ENCODE assay signal across 18 mouse cellular contexts in the genomic region with DNA sequence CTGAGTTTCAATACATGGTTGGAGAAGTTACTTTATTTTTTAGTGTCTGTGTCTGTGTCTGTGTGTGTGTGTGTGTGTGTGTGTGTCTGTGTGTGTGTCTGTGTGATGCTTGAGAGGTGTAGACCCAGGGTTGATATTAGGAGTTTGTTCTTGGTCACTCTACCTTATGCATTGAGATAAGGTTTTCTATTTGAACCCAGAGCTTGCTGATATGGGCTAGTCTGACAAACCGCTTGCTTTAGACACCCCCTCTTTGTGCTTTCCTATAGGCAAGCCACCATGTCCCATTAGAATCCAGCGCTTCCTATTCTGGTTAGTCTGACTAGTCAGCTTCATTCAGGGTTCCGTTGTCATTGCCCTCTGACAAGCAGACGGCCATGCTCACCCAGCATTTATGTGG. TPM values are rescaled to one million over a fixed set of nuclear protein-coding genes. Genes with fewer than 3 reads are reported as not detected.
"Had no signal": no experiment of that assay in that cellular context is flagged by ENCODE, and none has a peak within 500 bp of the region (broad histone marks: within the 10 kb centered on the region; RNA-seq: fewer than 3 reads in every experiment).

No protein-coding gene starts in this region.

- H3K27me3 ChIP-seq: lung, embryonic 15.5 days; megakaryocyte, embryonic 14.5 days; midbrain, embryonic 12.5 days; neural tube, embryonic 12.5 days; stomach, embryonic 15.5 days had no signal

- H3K4me1 ChIP-seq: lung, embryonic 15.5 days; megakaryocyte, embryonic 14.5 days; midbrain, embryonic 12.5 days; neural tube, embryonic 12.5 days; stomach, embryonic 15.5 days had no signal

- H3K27ac ChIP-seq: liver, embryonic 14.5 days; lung, embryonic 15.5 days; macrophage; midbrain, embryonic 12.5 days; neural tube, embryonic 12.5 days; stomach, embryonic 15.5 days; stomach, postnatal 0 days had no signal

- H3K9me3 ChIP-seq: lung, embryonic 15.5 days; megakaryocyte, embryonic 14.5 days; midbrain, embryonic 12.5 days; neural tube, embryonic 12.5 days; stomach, embryonic 15.5 days had no signal

- DNase-seq: lung, adult 2 months; lung, postnatal 14 days; lung, postnatal 36 days; midbrain, embryonic 14.5 days; right cerebral cortex, postnatal 14 days; thymus, adult 2 months; thymus, postnatal 25 days; thymus, postnatal 4 days had no signal

- ATAC-seq: lung, postnatal 0 days had no signal

- H3K4me2 ChIP-seq: lung, embryonic 15.5 days; midbrain, embryonic 12.5 days; neural tube, embryonic 12.5 days; stomach, embryonic 15.5 days had no signal

- H3K9ac ChIP-seq: liver, embryonic 14.5 days; lung, embryonic 15.5 days; midbrain, embryonic 12.5 days; neural tube, embryonic 12.5 days; stomach, embryonic 15.5 days had no signal

- H3K36me3 ChIP-seq: lung, embryonic 15.5 days; midbrain, embryonic 12.5 days; neural tube, embryonic 12.5 days; stomach, embryonic 15.5 days had no signal

- H3K4me3 ChIP-seq: lung, embryonic 15.5 days; megakaryocyte, embryonic 14.5 days; midbrain, embryonic 12.5 days; neural tube, embryonic 12.5 days; stomach, embryonic 15.5 days had no signal

RNA-seq across cellular contexts. Expression of a gene that starts 39.2 kb away (rescaled TPM):
- total RNA-seq: neutrophil, adult 5-6 weeks had no signal
